Mouse (Mus musculus): ENCODE data around the gene Lmbrd1. TPM values are rescaled to one million over a fixed set of nuclear protein-coding genes. Genes with fewer than 3 reads are reported as not detected.

The Lmbrd1 gene
- polyA plus RNA-seq, 1 experiment = 105 TPM

GRCm38 (mm10) chr1:24703821-24704220, 25.4 kb downstream of the Lmbrd1 start:
- no peak for TF ChIP-seq POLR2A (IDR thresholded peaks at IDR 0.05; ENCODE audit: extremely low read depth, insufficient read depth, low read length)
- TF ChIP-seq CTCF (IDR thresholded peaks at IDR 0.05; ENCODE audit: extremely low read depth, insufficient read depth, low read length) = no peak
- H3K27ac ChIP-seq (ENCODE audit: insufficient read depth, low read length) = no peak overlapping the region
- H3K4me3 ChIP-seq (ENCODE audit: insufficient read depth, low read length) = no peak overlapping the region
- H3K4me1 ChIP-seq (ENCODE audit: control insufficient read depth, insufficient read depth, low read length) = no peaks in the 10 kb centered on the region; the same call in 1 of the 2 replicates

GRCm38 (mm10) chr1:24716301-24716700, 37.9 kb downstream of the Lmbrd1 start:
- no peak for TF ChIP-seq CTCF (IDR thresholded peaks at IDR 0.05; ENCODE audit: extremely low read depth, insufficient read depth, low read length)
- no peak for TF ChIP-seq POLR2A (IDR thresholded peaks at IDR 0.05; ENCODE audit: extremely low read depth, insufficient read depth, low read length)
- peaks cover 2% of the 10 kb centered on the region; the same call in 1 of the 2 replicates for H3K4me1 ChIP-seq (ENCODE audit: control insufficient read depth, insufficient read depth, low read length)
- no peak overlapping the region for H3K27ac ChIP-seq (ENCODE audit: insufficient read depth, low read length)
- H3K4me3 ChIP-seq (ENCODE audit: insufficient read depth, low read length) = no peak overlapping the region

- Histone ChIP-seq H3K4me3 (ENCODE audit: insufficient read depth, low read length) (no peak overlapping the region), H3K27ac (ENCODE audit: insufficient read depth, low read length) (no peak overlapping the region), H3K4me1 (ENCODE audit: control insufficient read depth, insufficient read depth, low read length) (no peaks in the 10 kb centered on the region)
- TF ChIP-seq CTCF (IDR thresholded peaks at IDR 0.05; ENCODE audit: extremely low read depth, insufficient read depth, low read length) (no peak), POLR2A (IDR thresholded peaks at IDR 0.05; ENCODE audit: extremely low read depth, insufficient read depth, low read length) (no peak)
Observed at GRCm38 (mm10) chr1:24719621-24720020, 41.2 kb downstream of the Lmbrd1 start.

- Histone ChIP-seq H3K27ac (ENCODE audit: insufficient read depth, low read length) (no peak overlapping the region), H3K4me1 (ENCODE audit: control insufficient read depth, insufficient read depth, low read length) (no peaks in the 10 kb centered on the region), H3K4me3 (ENCODE audit: insufficient read depth, low read length) (no peak overlapping the region)
- TF ChIP-seq CTCF (IDR thresholded peaks at IDR 0.05; ENCODE audit: extremely low read depth, insufficient read depth, low read length) (no peak), POLR2A (IDR thresholded peaks at IDR 0.05; ENCODE audit: extremely low read depth, insufficient read depth, low read length) (no peak)
Observed at GRCm38 (mm10) chr1:24720209-24720608, 41.8 kb downstream of the Lmbrd1 start.

GRCm38 (mm10) chr1:24729784-24730183, 51.4 kb downstream of the Lmbrd1 start:
- no peak overlapping the region for H3K4me3 ChIP-seq (ENCODE audit: insufficient read depth, low read length)
- H3K4me1 ChIP-seq (ENCODE audit: control insufficient read depth, insufficient read depth, low read length) = no peaks in the 10 kb centered on the region
- TF ChIP-seq CTCF (IDR thresholded peaks at IDR 0.05; ENCODE audit: extremely low read depth, insufficient read depth, low read length) (no peak), POLR2A (IDR thresholded peaks at IDR 0.05; ENCODE audit: extremely low read depth, insufficient read depth, low read length) (no peak)
- H3K27ac ChIP-seq (ENCODE audit: insufficient read depth, low read length) = no peak overlapping the region

- Histone ChIP-seq H3K27ac (ENCODE audit: insufficient read depth, low read length) (no peak overlapping the region), H3K4me1 (ENCODE audit: control insufficient read depth, insufficient read depth, low read length) (no peaks in the 10 kb centered on the region), H3K4me3 (ENCODE audit: insufficient read depth, low read length) (no peak overlapping the region)
- no peak for TF ChIP-seq POLR2A (IDR thresholded peaks at IDR 0.05; ENCODE audit: extremely low read depth, insufficient read depth, low read length)
- TF ChIP-seq CTCF (IDR thresholded peaks at IDR 0.05; ENCODE audit: extremely low read depth, insufficient read depth, low read length) = no peak
Observed at GRCm38 (mm10) chr1:24732286-24732685, 53.9 kb downstream of the Lmbrd1 start.

GRCm38 (mm10) chr1:24734866-24735265, 56.4 kb downstream of the Lmbrd1 start:
- peaks cover 3% of the 10 kb centered on the region; the same call in 1 of the 2 replicates for H3K4me1 ChIP-seq (ENCODE audit: control insufficient read depth, insufficient read depth, low read length)
- no peak overlapping the region for H3K27ac ChIP-seq (ENCODE audit: insufficient read depth, low read length)
- no peak for TF ChIP-seq POLR2A (IDR thresholded peaks at IDR 0.05; ENCODE audit: extremely low read depth, insufficient read depth, low read length)
- TF ChIP-seq CTCF (IDR thresholded peaks at IDR 0.05; ENCODE audit: extremely low read depth, insufficient read depth, low read length) = no peak
- H3K4me3 ChIP-seq (ENCODE audit: insufficient read depth, low read length) = no peak overlapping the region

GRCm38 (mm10) chr1:24740903-24741302, 62.5 kb downstream of the Lmbrd1 start:
- TF ChIP-seq POLR2A (IDR thresholded peaks at IDR 0.05; ENCODE audit: extremely low read depth, insufficient read depth, low read length) = no peak
- no peak for TF ChIP-seq CTCF (IDR thresholded peaks at IDR 0.05; ENCODE audit: extremely low read depth, insufficient read depth, low read length)
- no peak overlapping the region for H3K27ac ChIP-seq (ENCODE audit: insufficient read depth, low read length)
- peaks cover 3% of the 10 kb centered on the region; the same call in 1 of the 2 replicates for H3K4me1 ChIP-seq (ENCODE audit: control insufficient read depth, insufficient read depth, low read length)
- H3K4me3 ChIP-seq (ENCODE audit: insufficient read depth, low read length) = no peak overlapping the region

GRCm38 (mm10) chr1:24741552-24741951, 63.1 kb downstream of the Lmbrd1 start:
- no peak for TF ChIP-seq CTCF (IDR thresholded peaks at IDR 0.05; ENCODE audit: extremely low read depth, insufficient read depth, low read length)
- TF ChIP-seq POLR2A (IDR thresholded peaks at IDR 0.05; ENCODE audit: extremely low read depth, insufficient read depth, low read length) = no peak
- peaks cover 3% of the 10 kb centered on the region; the same call in 1 of the 2 replicates for H3K4me1 ChIP-seq (ENCODE audit: control insufficient read depth, insufficient read depth, low read length)
- no peak overlapping the region for H3K4me3 ChIP-seq (ENCODE audit: insufficient read depth, low read length)
- H3K27ac ChIP-seq (ENCODE audit: insufficient read depth, low read length) = no peak overlapping the region

GRCm38 (mm10) chr1:24743191-24743924, 64.9 kb downstream of the Lmbrd1 start:
- Histone ChIP-seq H3K4me1 (ENCODE audit: control insufficient read depth, insufficient read depth, low read length) (peaks cover 3% of the 10 kb centered on the region; the same call in 1 of the 2 replicates), H3K4me3 (ENCODE audit: insufficient read depth, low read length) (no peak overlapping the region), H3K27ac (ENCODE audit: insufficient read depth, low read length) (no peak overlapping the region)
- TF ChIP-seq POLR2A (IDR thresholded peaks at IDR 0.05; ENCODE audit: extremely low read depth, insufficient read depth, low read length) = no peak
- TF ChIP-seq CTCF (IDR thresholded peaks at IDR 0.05; ENCODE audit: extremely low read depth, insufficient read depth, low read length) = no peak

Data from cortical plate, adult 2 months (tissue).